Mouse (Mus musculus): ENCODE results near the gene Gimap9.

DNA sequence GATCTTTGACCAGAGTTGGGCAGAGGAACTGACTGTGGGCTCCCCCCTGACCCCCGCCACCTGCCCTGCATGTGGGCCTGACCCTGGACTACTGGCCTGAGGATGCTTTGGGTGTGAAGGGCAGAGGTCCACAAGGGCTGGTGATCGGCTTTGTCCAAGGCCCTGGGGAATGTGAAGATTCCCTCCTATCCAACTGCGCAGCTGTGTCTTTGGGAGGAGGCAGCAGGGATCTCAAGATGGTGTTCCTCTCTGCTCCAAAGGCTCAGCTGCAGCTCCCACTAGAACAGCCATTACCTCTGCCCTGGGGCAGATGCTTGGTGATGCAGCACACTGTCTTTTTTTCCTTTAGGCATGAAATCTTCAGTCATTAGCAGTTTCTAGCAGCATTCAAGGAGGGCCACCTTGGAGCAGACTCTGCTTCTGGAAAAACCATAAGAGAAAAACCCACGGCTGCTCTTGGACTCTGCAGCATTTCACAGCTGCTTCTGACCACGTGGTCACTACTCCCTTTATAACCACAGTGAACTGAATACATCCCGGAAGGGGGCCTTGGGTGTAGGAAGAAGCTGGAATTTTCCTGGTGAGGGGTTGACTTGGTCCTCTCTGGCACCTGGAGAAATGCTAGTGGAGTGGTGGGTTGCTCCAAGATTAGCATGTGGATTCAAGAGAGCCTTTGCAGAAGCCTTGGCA lies 38.0 kb upstream of the Gimap9 start:
- no peak for TF ChIP-seq POLR2A (IDR thresholded peaks at IDR 0.05; ENCODE audit: borderline replicate concordance, insufficient read depth, low read length)
- no peak for TF ChIP-seq CTCF (IDR thresholded peaks at IDR 0.05; ENCODE audit: borderline replicate concordance, insufficient read depth, low read depth, low read length)

Data from cerebellum, adult 2 months (tissue).